Mouse (Mus musculus): ENCODE data around the gene Kctd7. TPM values are rescaled to one million over a fixed set of nuclear protein-coding genes. Genes with fewer than 3 reads are reported as not detected.
A peak's percentile ranks its signal among the peaks of the same experiment; 100 is the strongest.

The Kctd7 gene
- polyA plus RNA-seq, 1 experiment from 2014 or later, result 5.1 TPM

DNA sequence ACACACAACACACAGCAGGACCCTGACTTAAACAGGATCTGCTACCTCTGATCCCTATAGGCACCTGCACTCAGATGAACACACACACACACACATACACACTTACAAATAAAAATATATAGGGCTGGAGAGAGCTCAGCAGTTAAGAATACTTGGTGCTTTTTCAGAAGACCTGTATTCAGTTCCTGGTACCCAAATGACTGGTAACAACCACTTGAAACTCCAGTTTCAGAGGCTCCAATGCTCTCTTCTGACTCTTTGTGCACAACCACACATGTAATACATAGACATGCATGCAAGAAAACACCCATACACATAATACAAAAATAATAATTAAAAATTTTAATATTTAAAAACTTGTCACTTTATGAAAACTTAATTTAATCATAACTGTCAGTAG lies 32.0 kb upstream of the Kctd7 start:
- Histone ChIP-seq H3K4me1 (ENCODE audit: insufficient read depth, low read depth, low read length) (no peaks in the 10 kb centered on the region), H3K36me3 (ENCODE audit: insufficient read depth, low read length) (no peaks in the 10 kb centered on the region), H3K4me3 (ENCODE audit: low read depth, low read length) (no peak overlapping the region), H3K27ac (ENCODE audit: low read length) (no peak overlapping the region), H3K9ac (replicated peaks; ENCODE audit: low read depth) (no peak overlapping the region), H3K27me3 (replicated peaks; ENCODE audit: insufficient read depth, low read length) (no peaks in the 10 kb centered on the region), H3K4me2 (replicated peaks; ENCODE audit: low read depth, low read length) (no peak overlapping the region), H3K9me3 (ENCODE audit: low read length) (no peaks in the 10 kb centered on the region)
- no peak for ATAC-seq
- TF ChIP-seq CTCF (IDR thresholded peaks at IDR 0.05) (no peak), EP300 (IDR thresholded peaks at IDR 0.05) (no peak)
- no peak for DNase-seq (ENCODE audit: low spot score)

DNA sequence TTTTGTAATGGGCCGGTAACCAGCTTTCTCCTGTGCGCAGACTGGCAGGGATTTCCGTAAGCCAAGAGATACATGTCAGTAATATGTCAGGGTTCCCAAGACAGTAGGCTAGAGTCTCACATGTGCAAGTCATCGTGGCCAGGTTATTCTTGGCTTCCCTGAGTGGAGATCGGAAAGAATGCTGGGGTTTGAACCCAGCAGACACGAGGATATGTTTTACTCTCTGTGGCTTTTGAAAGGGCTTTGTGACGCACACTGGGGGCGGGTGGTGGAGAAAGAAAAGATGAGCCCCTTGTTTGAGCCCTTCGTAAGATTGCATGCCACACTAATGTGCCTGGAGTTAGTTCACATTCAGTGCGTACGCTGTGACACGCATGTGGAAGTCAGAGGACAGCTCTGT lies 28.5 kb upstream of the Kctd7 start:
- no peak for TF ChIP-seq CTCF (IDR thresholded peaks at IDR 0.05)
- TF ChIP-seq EP300 (IDR thresholded peaks at IDR 0.05), result no peak
- Histone ChIP-seq H3K4me3 (ENCODE audit: low read depth, low read length) (no peak overlapping the region), H3K36me3 (ENCODE audit: insufficient read depth, low read length) (no peaks in the 10 kb centered on the region), H3K27ac (ENCODE audit: low read length) (no peak overlapping the region), H3K27me3 (replicated peaks; ENCODE audit: insufficient read depth, low read length) (no peaks in the 10 kb centered on the region), H3K9me3 (ENCODE audit: low read length) (no peaks in the 10 kb centered on the region), H3K4me1 (ENCODE audit: insufficient read depth, low read depth, low read length) (no peaks in the 10 kb centered on the region), H3K9ac (replicated peaks; ENCODE audit: low read depth) (no peak overlapping the region), H3K4me2 (replicated peaks; ENCODE audit: low read depth, low read length) (no peak overlapping the region)
- ATAC-seq (no peak), DNase-seq (ENCODE audit: low spot score) (no peak)
- 86% methylated on average over 12 of the region's 12 CpGs for WGBS

DNA sequence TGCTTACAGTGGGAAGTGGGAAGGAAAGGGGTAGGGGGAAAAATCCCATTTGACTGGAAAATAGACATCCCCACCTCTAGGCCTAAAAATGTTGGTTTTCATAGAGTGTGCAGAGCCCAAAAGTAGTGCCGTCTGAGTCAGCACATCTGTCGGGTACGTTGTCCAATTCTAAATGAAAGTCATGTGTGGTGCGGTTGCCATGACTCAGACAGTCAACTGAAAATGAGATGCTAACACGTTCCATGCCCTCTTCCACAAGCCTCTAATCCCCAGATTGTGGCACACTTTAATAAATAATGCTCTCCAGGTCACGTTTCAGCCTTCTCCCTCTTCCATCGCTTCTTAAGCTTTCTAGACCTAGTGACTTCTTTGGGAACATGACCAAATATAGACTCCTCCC lies 27.8 kb upstream of the Kctd7 start:
- no peak overlapping the region for H3K4me3 ChIP-seq (ENCODE audit: low read depth, low read length)
- no peak for DNase-seq (ENCODE audit: low spot score)
- no peaks in the 10 kb centered on the region for H3K9me3 ChIP-seq (ENCODE audit: low read length)
- no peak for TF ChIP-seq EP300 (IDR thresholded peaks at IDR 0.05)
- TF ChIP-seq CTCF (IDR thresholded peaks at IDR 0.05), result no peak
- H3K4me1 ChIP-seq (ENCODE audit: insufficient read depth, low read depth, low read length), result no peaks in the 10 kb centered on the region
- no peak overlapping the region for H3K27ac ChIP-seq (ENCODE audit: low read length)
- H3K9ac ChIP-seq (replicated peaks; ENCODE audit: low read depth), result no peak overlapping the region
- 86% methylated on average over 7 of the region's 7 CpGs for WGBS
- no peak overlapping the region for H3K4me2 ChIP-seq (replicated peaks; ENCODE audit: low read depth, low read length)
- H3K36me3 ChIP-seq (ENCODE audit: insufficient read depth, low read length), result no peaks in the 10 kb centered on the region
- ATAC-seq, result no peak
- H3K27me3 ChIP-seq (replicated peaks; ENCODE audit: insufficient read depth, low read length), result no peaks in the 10 kb centered on the region

DNA sequence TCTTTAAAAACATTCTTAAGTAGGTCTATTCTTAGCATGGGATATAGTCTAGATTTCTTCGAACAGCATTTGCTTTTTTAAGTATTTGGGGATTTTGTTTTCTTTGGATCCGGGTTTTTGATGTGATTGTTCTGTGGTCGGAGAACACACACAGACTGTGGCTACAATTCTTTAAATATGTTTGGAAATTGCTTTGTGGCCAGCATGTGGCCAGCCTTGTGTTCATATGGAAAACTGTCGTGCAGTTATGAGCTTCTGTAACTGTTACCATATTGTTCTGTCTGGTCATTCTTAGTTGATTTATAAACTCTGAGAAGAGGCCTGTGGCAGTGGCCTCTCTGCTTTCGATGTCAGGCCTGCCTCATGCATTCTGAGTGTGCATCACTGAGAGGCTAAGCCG lies 26.7 kb upstream of the Kctd7 start:
- no peak for DNase-seq (ENCODE audit: low spot score)
- ATAC-seq, result no peak
- H3K27me3 ChIP-seq (replicated peaks; ENCODE audit: insufficient read depth, low read length), result no peaks in the 10 kb centered on the region
- H3K4me1 ChIP-seq (ENCODE audit: insufficient read depth, low read depth, low read length), result no peaks in the 10 kb centered on the region
- no peak for TF ChIP-seq CTCF (IDR thresholded peaks at IDR 0.05)
- no peak for TF ChIP-seq EP300 (IDR thresholded peaks at IDR 0.05)
- H3K9me3 ChIP-seq (ENCODE audit: low read length), result no peaks in the 10 kb centered on the region
- no peaks in the 10 kb centered on the region for H3K36me3 ChIP-seq (ENCODE audit: insufficient read depth, low read length)
- whole genome bisulfite sequencing, result 61% methylated on average over 6 of the region's 6 CpGs
- H3K4me3 ChIP-seq (ENCODE audit: low read depth, low read length), result no peak overlapping the region
- no peak overlapping the region for H3K27ac ChIP-seq (ENCODE audit: low read length)
- no peak overlapping the region for H3K9ac ChIP-seq (replicated peaks; ENCODE audit: low read depth)
- H3K4me2 ChIP-seq (replicated peaks; ENCODE audit: low read depth, low read length), result no peak overlapping the region

DNA sequence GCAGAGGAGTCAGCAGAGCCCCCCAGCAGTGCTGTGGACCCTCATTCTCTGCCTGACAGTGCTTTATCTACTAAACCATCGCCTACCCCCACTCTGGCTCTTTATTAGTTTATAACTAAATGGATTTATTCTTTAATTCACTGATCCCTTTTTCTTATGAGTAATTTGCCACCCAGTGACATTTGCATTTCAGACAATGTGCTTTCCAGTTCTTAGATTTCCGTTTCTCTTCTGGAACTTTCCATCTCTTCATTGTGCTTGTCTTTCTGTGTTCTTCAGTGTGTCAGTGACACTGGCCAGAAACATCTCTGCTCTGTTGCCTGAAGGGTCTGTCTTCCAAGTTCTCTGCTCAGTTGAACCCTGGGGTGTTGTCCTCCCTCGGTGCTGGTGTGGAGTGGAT lies 25.4 kb upstream of the Kctd7 start:
- no peaks in the 10 kb centered on the region for H3K9me3 ChIP-seq (ENCODE audit: low read length)
- H3K27ac ChIP-seq (ENCODE audit: low read length), result no peak overlapping the region
- no peak for ATAC-seq
- 68% methylated on average over 3 of the region's 3 CpGs for whole genome bisulfite sequencing
- no peak overlapping the region for H3K4me2 ChIP-seq (replicated peaks; ENCODE audit: low read depth, low read length)
- no peaks in the 10 kb centered on the region for H3K4me1 ChIP-seq (ENCODE audit: insufficient read depth, low read depth, low read length)
- TF ChIP-seq EP300 (IDR thresholded peaks at IDR 0.05) (no peak), CTCF (IDR thresholded peaks at IDR 0.05) (no peak)
- H3K27me3 ChIP-seq (replicated peaks; ENCODE audit: insufficient read depth, low read length), result no peaks in the 10 kb centered on the region
- no peak overlapping the region for H3K4me3 ChIP-seq (ENCODE audit: low read depth, low read length)
- DNase-seq (ENCODE audit: low spot score), result no peak
- no peaks in the 10 kb centered on the region for H3K36me3 ChIP-seq (ENCODE audit: insufficient read depth, low read length)
- H3K9ac ChIP-seq (replicated peaks; ENCODE audit: low read depth), result no peak overlapping the region

DNA sequence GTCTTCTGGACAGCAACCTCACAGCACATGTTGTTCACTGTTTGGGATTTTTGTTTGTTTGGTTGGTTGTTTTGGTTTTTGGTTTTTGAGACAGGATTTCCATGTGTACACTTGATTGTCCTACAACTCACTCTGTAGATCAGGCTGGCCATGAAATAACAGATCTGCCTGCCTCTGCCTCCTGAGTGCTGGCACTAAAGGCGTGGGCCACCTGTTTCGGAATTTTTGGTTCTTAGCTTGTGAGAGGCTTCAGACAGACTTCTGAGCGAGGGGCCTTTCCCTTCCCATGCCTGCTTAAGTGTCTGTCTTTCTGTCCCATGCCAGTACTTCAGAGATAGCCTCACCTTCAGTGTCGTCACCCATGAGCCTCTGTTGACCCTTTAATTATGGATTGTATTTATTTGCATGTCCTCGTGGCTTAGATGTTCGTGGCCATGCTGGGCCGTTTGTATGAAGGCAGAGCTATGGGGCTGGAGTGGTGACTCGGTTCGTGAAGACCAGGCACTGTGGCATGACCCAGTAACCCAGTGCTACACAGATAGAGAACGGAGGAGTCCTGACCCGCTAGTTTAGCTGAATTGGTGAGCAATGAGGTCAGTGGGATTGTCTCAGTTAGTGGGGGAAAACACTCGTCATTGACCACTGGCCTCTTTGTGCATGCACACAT lies 24.5 kb upstream of the Kctd7 start:
- H3K36me3 ChIP-seq (ENCODE audit: insufficient read depth, low read length), result no peaks in the 10 kb centered on the region
- whole genome bisulfite sequencing, result 85% methylated on average over 12 of the region's 12 CpGs
- H3K9ac ChIP-seq (replicated peaks; ENCODE audit: low read depth), result no peak overlapping the region
- H3K27ac ChIP-seq (ENCODE audit: low read length), result no peak overlapping the region
- no peak for DNase-seq (ENCODE audit: low spot score)
- no peak overlapping the region for H3K4me2 ChIP-seq (replicated peaks; ENCODE audit: low read depth, low read length)
- H3K9me3 ChIP-seq (ENCODE audit: low read length), result no peaks in the 10 kb centered on the region
- no peaks in the 10 kb centered on the region for H3K4me1 ChIP-seq (ENCODE audit: insufficient read depth, low read depth, low read length)
- TF ChIP-seq CTCF (IDR thresholded peaks at IDR 0.05) (no peak), EP300 (IDR thresholded peaks at IDR 0.05) (no peak)
- no peaks in the 10 kb centered on the region for H3K27me3 ChIP-seq (replicated peaks; ENCODE audit: insufficient read depth, low read length)
- no peak overlapping the region for H3K4me3 ChIP-seq (ENCODE audit: low read depth, low read length)
- no peak for ATAC-seq

DNA sequence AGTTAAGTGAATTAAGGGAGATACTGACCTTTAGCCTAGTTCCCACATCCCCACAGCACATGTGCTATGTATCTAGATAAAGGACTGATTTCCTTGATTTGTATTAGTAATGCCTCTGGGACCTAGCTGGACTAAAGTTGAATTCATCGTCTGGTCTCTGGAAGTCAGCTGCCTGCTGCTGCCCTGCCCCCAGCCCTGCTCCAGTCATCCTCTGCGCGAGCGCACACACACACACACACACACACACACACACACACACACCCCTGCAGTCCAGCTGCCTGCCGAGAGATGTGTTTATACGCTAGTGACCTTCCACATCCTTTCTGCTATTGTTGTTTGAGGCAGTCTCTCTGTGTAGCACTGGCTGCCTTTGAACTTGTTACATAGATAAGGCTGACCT lies 23.8 kb upstream of the Kctd7 start:
- no peaks in the 10 kb centered on the region for H3K36me3 ChIP-seq (ENCODE audit: insufficient read depth, low read length)
- no peak overlapping the region for H3K4me3 ChIP-seq (ENCODE audit: low read depth, low read length)
- no peaks in the 10 kb centered on the region for H3K27me3 ChIP-seq (replicated peaks; ENCODE audit: insufficient read depth, low read length)
- no peak overlapping the region for H3K4me2 ChIP-seq (replicated peaks; ENCODE audit: low read depth, low read length)
- WGBS, result 54% methylated on average over 6 of the region's 6 CpGs
- DNase-seq (ENCODE audit: low spot score), result peak; percentile 7
- H3K27ac ChIP-seq (ENCODE audit: low read length), result no peak overlapping the region
- no peaks in the 10 kb centered on the region for H3K4me1 ChIP-seq (ENCODE audit: insufficient read depth, low read depth, low read length)
- TF ChIP-seq EP300 (IDR thresholded peaks at IDR 0.05) (no peak), CTCF (IDR thresholded peaks at IDR 0.05) (no peak)
- ATAC-seq, result peak; percentile 57
- no peak overlapping the region for H3K9ac ChIP-seq (replicated peaks; ENCODE audit: low read depth)
- H3K9me3 ChIP-seq (ENCODE audit: low read length), result no peaks in the 10 kb centered on the region
